Comparison of ENCODE assay signal across 8 mouse cellular contexts in genomic region chr3:115553848-115554515, GRCm38 (mm10).
DNase-seq lines count a peak whose midpoint lies in the region; ATAC-seq and TF ChIP-seq lines count a peak whose summit lies in the region.

No protein-coding gene starts in this region.

- no peak overlapping the region for H3K4me2 ChIP-seq in forebrain, embryonic 15.5 days (replicated peaks)
- no peak overlapping the region for H3K4me2 ChIP-seq in kidney, postnatal 0 days (ENCODE audit: low read length)

- TF ChIP-seq CTCF in kidney, postnatal 0 days (IDR thresholded peaks at IDR 0.05; ENCODE audit: low read depth): peak; percentile 47; the same call in 1 of the 2 replicates

- ATAC-seq in forebrain, embryonic 15.5 days (replicated peaks): no peak
- no peak; the same call in 1 of the 2 replicates for ATAC-seq in kidney, postnatal 0 days (replicated peaks; ENCODE audit: low FRiP score, low read depth)

- no peak overlapping the region for H3K9ac ChIP-seq in forebrain, embryonic 15.5 days (replicated peaks)
- H3K9ac ChIP-seq in kidney, postnatal 0 days (ENCODE audit: low read depth, low read length): no peak overlapping the region

- WGBS in forebrain, embryonic 10.5 days: 61% methylated on average over 10 of the region's 10 CpGs
- 66% methylated on average over 10 of the region's 10 CpGs for WGBS in forebrain, embryonic 15.5 days
- 42% methylated on average over 10 of the region's 10 CpGs for WGBS in kidney, postnatal 0 days

- H3K4me1 ChIP-seq in forebrain, embryonic 10.5 days: peaks cover 6% of the 10 kb centered on the region
- H3K4me1 ChIP-seq in forebrain, embryonic 15.5 days: no peaks in the 10 kb centered on the region
- no peaks in the 10 kb centered on the region for H3K4me1 ChIP-seq in kidney, postnatal 0 days (replicated peaks; ENCODE audit: insufficient read depth, low read length)

- no peaks in the 10 kb centered on the region for H3K27me3 ChIP-seq in forebrain, embryonic 10.5 days (ENCODE audit: poor library complexity, severe bottlenecking)
- H3K27me3 ChIP-seq in forebrain, embryonic 15.5 days: no peaks in the 10 kb centered on the region
- no peaks in the 10 kb centered on the region for H3K27me3 ChIP-seq in kidney, postnatal 0 days (ENCODE audit: insufficient read depth, low read length)

- H3K27ac ChIP-seq in forebrain, embryonic 10.5 days: 0 out of 2 replicates have a peak overlapping the region, but pooled peaks have one; percentile 25
- no peak overlapping the region for H3K27ac ChIP-seq in forebrain, embryonic 15.5 days (replicated peaks)
- H3K27ac ChIP-seq in kidney, postnatal 0 days: no peak overlapping the region

- no peaks in the 10 kb centered on the region for H3K9me3 ChIP-seq in forebrain, embryonic 10.5 days
- no peaks in the 10 kb centered on the region for H3K9me3 ChIP-seq in forebrain, embryonic 15.5 days
- no peaks in the 10 kb centered on the region for H3K9me3 ChIP-seq in kidney, postnatal 0 days (replicated peaks; ENCODE audit: low read length)

- no peaks in the 10 kb centered on the region for H3K36me3 ChIP-seq in forebrain, embryonic 10.5 days (replicated peaks)
- no peaks in the 10 kb centered on the region for H3K36me3 ChIP-seq in forebrain, embryonic 15.5 days
- no peaks in the 10 kb centered on the region for H3K36me3 ChIP-seq in kidney, postnatal 0 days (ENCODE audit: insufficient read depth, low read length)

- no peak overlapping the region for H3K4me3 ChIP-seq in forebrain, embryonic 10.5 days
- H3K4me3 ChIP-seq in forebrain, embryonic 15.5 days: no peak overlapping the region
- no peak overlapping the region for H3K4me3 ChIP-seq in kidney, postnatal 0 days (replicated peaks; ENCODE audit: low read depth, low read length)

- DNase-seq in forebrain, embryonic 10.5 days (ENCODE audit: extremely low spot score, low spot score): peak; percentile 43
- peak; percentile 3 for DNase-seq in 3134 (ENCODE audit: extremely low read depth, insufficient read length, low spot score)
- peak; percentile 59 for DNase-seq in embryo, embryonic 10.5 days (ENCODE audit: low spot score)
- DNase-seq in kidney, postnatal 0 days (ENCODE audit: low spot score): no peak
- DNase-seq in urinary bladder, postnatal 25 days (ENCODE audit: low spot score): no peak
- no peak for DNase-seq in layer of hippocampus, adult 9-11 months
- no peak for DNase-seq in gastrocnemius, adult 18-20 months (ENCODE audit: low spot score)

Comparison
In these comparisons a context has a peak if more than half of its experiments do, and no peak if none do; other contexts are left out.
1. DNase-seq: peak in forebrain, embryonic 10.5 days (single experiment), 3134 (single experiment) and embryo, embryonic 10.5 days (single experiment); none in kidney, postnatal 0 days (single experiment), urinary bladder, postnatal 25 days (single experiment), layer of hippocampus, adult 9-11 months (single experiment) and gastrocnemius, adult 18-20 months (single experiment).